Mouse (Mus musculus): ENCODE measurements around the gene Preb. TPM values are rescaled to one million over a fixed set of nuclear protein-coding genes. Genes with fewer than 3 reads are reported as not detected.

The Preb gene
- polyA plus RNA-seq, 1 experiment from 2014 or later, result 79.3 TPM

DNA sequence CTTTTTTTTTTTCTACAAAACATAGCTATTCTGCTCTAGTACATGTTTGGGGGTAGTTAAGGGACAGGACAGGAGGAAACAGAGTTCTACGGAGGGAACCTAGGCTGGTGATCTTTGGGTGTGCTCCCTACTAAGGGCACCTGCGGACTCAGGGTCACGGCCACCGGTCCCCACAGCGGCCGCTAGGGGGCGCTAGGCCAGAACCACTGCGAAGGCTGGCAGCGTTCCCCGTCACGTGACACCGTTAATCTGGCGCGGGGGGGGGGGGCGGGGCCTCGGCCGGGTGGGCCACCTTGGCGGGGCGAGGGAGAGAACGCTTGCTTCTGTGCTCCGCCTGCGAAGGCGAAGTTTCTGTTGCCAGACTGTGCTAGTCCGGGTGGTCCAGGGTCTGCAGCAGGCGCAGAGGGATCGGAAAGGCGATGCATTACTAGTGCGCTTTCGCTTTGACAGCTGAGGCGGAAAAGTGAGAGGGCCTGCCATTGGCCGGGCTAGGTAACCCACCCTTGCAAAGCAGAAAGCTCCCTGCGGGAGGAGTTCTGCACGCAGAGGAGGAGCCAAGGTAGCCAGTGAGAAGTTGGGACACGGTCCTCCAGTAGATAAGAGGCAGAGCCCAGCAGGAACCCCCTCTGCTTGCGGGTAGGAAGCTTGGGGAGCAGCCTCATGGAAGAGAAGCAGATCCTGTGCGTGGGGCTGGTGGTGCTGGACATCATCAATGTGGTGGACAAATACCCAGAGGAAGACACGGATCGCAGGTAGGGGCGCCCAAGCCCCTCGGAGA lies 38.7 kb downstream of the Preb start, which contains the start of gene Khk:
Gene Khk, plus strand, starts transcription at position 176 of the 778 bp plus-strand sequence.
- ATAC-seq, result peak; percentile 75
- Histone ChIP-seq H3K36me3 (ENCODE audit: control insufficient read depth, insufficient read depth, low read length) (no peaks in the 10 kb centered on the region), H3K4me2 (ENCODE audit: low read length) (peak within 1 kb of the TSS; percentile 80), H3K4me1 (ENCODE audit: control insufficient read depth, insufficient read depth, low read length) (peaks cover 13% of the 10 kb centered on the region; the same call in 1 of the 2 replicates), H3K27me3 (replicated peaks; ENCODE audit: control insufficient read depth, insufficient read depth, low read length) (no peaks in the 10 kb centered on the region), H3K9ac (ENCODE audit: low read length) (peak within 1 kb of the TSS; percentile 59), H3K27ac (ENCODE audit: low read depth, low read length) (peak within 1 kb of the TSS; percentile 58), H3K9me3 (replicated peaks; ENCODE audit: control insufficient read depth, low read length) (no peaks in the 10 kb centered on the region), H3K4me3 (ENCODE audit: low read depth, low read length) (peak within 1 kb of the TSS; percentile 43)
- WGBS, result 1% methylated on average over 40 of the region's 40 CpGs
- peak; percentile 90 for DNase-seq (ENCODE audit: low spot score)

DNA sequence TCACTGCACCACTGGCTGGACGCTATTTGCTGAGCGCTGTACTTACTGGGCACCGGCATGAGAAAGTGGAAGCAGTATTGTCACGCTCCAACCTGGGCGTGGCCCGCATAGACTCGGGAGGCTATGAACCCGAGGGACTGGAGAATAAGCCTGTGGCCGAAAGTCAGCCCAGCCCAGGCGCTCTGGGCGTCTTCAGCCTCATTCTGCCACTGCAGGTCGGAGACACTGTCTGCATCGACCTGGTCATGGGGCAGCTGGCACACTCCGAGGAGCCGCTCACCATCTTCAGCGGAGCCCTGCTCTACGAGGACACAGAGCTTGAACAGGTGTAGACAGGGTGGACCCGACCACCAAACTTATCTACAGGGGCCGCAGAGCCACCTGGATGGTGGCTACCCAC lies 39.5 kb downstream of the Preb start:
- H3K36me3 ChIP-seq (ENCODE audit: control insufficient read depth, insufficient read depth, low read length), result no peaks in the 10 kb centered on the region
- 63% methylated on average over 19 of the region's 19 CpGs for WGBS
- H3K4me3 ChIP-seq (ENCODE audit: low read depth, low read length), result 0 out of 2 replicates have a peak overlapping the region, but pooled peaks have one; percentile 5
- H3K4me2 ChIP-seq (ENCODE audit: low read length), result peak overlapping the region; percentile 80; the same call in 1 of the 2 replicates
- no peaks in the 10 kb centered on the region for H3K27me3 ChIP-seq (replicated peaks; ENCODE audit: control insufficient read depth, insufficient read depth, low read length)
- DNase-seq (ENCODE audit: low spot score) (no peak), ATAC-seq (no peak)
- no peak overlapping the region for H3K9ac ChIP-seq (ENCODE audit: low read length)
- H3K9me3 ChIP-seq (replicated peaks; ENCODE audit: control insufficient read depth, low read length), result no peaks in the 10 kb centered on the region
- H3K27ac ChIP-seq (ENCODE audit: low read depth, low read length), result no peak overlapping the region
- H3K4me1 ChIP-seq (ENCODE audit: control insufficient read depth, insufficient read depth, low read length), result peaks cover 15% of the 10 kb centered on the region; the same call in 1 of the 2 replicates

DNA sequence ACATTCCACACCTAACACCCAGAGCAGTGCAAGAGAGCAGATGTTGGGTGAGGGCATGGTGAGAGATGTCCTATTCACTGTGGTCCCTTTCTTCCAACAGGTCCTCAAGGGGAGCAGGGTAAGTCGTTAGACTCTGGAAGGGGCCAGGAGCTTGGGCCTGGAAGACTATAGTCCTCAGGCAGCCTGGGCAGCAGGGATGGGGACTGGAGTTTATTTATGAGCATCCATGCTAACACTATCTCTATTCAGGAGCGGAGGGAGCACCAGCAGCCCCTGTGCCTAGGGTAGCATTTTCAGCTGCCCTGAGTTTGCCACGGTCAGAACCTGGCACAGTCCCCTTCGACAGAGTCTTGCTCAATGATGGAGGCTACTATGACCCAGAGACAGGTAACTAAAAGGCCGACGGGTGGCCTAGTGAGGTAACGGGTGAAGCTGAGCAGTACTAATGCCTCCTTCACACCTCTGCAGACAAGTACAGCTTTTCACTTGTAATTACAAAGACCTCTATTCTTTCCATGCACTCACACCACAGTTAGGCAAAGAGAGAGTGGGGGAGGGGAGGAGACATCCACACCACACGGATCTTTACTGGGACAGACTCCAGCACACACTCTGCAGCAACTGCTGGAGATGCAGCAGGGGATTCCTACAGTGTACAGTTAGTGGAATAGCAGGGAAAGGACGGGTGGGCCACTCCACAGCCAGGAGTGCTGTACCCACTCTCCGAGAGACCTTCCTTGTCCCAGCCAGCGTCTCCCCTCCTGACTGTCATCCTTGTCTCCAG lies 40.1 kb downstream of the Preb start:
- no peaks in the 10 kb centered on the region for H3K9me3 ChIP-seq (replicated peaks; ENCODE audit: control insufficient read depth, low read length)
- no peak overlapping the region for H3K4me2 ChIP-seq (ENCODE audit: low read length)
- H3K4me1 ChIP-seq (ENCODE audit: control insufficient read depth, insufficient read depth, low read length), result peaks cover 15% of the 10 kb centered on the region; the same call in 1 of the 2 replicates
- no peaks in the 10 kb centered on the region for H3K27me3 ChIP-seq (replicated peaks; ENCODE audit: control insufficient read depth, insufficient read depth, low read length)
- no peak overlapping the region for H3K4me3 ChIP-seq (ENCODE audit: low read depth, low read length)
- H3K27ac ChIP-seq (ENCODE audit: low read depth, low read length), result no peak overlapping the region
- WGBS, result 52% methylated on average over 11 of the region's 11 CpGs
- H3K9ac ChIP-seq (ENCODE audit: low read length), result no peak overlapping the region
- ATAC-seq (no peak), DNase-seq (ENCODE audit: low spot score) (no peak)
- no peaks in the 10 kb centered on the region for H3K36me3 ChIP-seq (ENCODE audit: control insufficient read depth, insufficient read depth, low read length)

DNA sequence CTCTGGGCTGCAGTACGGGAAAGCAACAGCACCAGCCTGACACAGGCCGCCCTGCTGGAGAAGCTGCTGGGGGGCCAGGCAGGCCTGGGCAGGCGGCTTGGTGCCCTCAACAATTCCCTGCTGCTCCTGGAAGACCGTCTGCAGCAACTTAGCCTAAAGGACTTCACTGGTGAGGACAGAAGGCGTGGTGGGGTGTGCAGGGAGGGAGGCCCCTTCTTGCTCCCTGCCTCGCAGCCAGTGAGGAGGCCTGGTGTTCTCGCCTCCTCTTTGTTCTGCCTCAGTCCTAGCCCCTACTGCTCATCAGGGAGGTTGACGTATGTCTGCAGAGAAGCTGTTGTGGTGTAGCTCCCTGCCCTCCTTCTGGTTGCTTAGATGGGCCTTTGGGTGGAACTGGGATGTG lies 41.5 kb downstream of the Preb start:
- ATAC-seq (no peak), DNase-seq (ENCODE audit: low spot score) (no peak)
- Histone ChIP-seq H3K9ac (ENCODE audit: low read length) (no peak overlapping the region), H3K9me3 (replicated peaks; ENCODE audit: control insufficient read depth, low read length) (no peaks in the 10 kb centered on the region), H3K4me2 (ENCODE audit: low read length) (no peak overlapping the region), H3K4me3 (ENCODE audit: low read depth, low read length) (no peak overlapping the region), H3K27ac (ENCODE audit: low read depth, low read length) (no peak overlapping the region), H3K27me3 (replicated peaks; ENCODE audit: control insufficient read depth, insufficient read depth, low read length) (no peaks in the 10 kb centered on the region), H3K36me3 (ENCODE audit: control insufficient read depth, insufficient read depth, low read length) (no peaks in the 10 kb centered on the region), H3K4me1 (ENCODE audit: control insufficient read depth, insufficient read depth, low read length) (peaks cover 15% of the 10 kb centered on the region; the same call in 1 of the 2 replicates)
- 80% methylated on average over 8 of the region's 8 CpGs for WGBS

DNA sequence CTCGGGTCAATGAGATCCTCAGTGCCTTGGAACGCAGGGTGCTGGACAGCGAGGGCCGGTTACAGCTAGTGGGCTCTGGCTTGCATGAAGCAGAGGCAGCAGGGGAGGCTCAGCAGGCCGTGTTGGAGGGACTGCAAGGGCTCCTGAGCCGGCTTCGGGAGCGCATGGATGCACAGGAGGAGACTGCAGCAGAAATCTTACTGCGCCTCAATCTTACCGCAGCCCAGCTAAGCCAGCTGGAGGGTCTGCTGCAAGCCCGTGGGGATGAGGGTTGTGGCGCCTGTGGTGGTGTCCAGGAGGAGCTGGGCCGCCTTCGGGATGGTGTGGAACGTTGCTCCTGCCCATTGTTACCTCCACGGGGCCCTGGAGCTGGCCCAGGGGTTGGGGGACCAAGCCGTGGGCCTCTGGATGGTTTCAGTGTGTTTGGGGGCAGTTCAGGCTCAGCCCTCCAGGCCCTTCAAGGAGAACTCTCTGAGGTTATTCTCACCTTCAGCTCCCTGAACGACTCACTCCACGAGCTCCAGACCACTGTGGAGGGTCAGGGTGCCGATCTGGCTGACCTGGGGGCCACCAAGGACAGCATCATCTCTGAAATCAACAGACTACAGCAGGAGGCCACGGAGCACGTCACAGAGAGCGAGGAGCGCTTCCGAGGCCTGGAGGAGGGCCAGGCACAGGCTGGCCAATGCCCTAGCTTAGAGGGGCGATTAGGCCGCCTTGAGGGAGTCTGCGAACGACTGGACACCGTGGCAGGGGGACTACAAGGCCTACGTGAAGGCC lies 42.1 kb downstream of the Preb start:
- Histone ChIP-seq H3K27me3 (replicated peaks; ENCODE audit: control insufficient read depth, insufficient read depth, low read length) (no peaks in the 10 kb centered on the region), H3K36me3 (ENCODE audit: control insufficient read depth, insufficient read depth, low read length) (no peaks in the 10 kb centered on the region), H3K4me3 (ENCODE audit: low read depth, low read length) (no peak overlapping the region), H3K4me2 (ENCODE audit: low read length) (no peak overlapping the region), H3K4me1 (ENCODE audit: control insufficient read depth, insufficient read depth, low read length) (peaks cover 16% of the 10 kb centered on the region), H3K27ac (ENCODE audit: low read depth, low read length) (no peak overlapping the region), H3K9me3 (replicated peaks; ENCODE audit: control insufficient read depth, low read length) (no peaks in the 10 kb centered on the region), H3K9ac (ENCODE audit: low read length) (peak overlapping the region; percentile 8; the same call in 1 of the 2 replicates)
- DNase-seq (ENCODE audit: low spot score), result no peak
- 84% methylated on average over 31 of the region's 31 CpGs for WGBS
- ATAC-seq, result no peak

DNA sequence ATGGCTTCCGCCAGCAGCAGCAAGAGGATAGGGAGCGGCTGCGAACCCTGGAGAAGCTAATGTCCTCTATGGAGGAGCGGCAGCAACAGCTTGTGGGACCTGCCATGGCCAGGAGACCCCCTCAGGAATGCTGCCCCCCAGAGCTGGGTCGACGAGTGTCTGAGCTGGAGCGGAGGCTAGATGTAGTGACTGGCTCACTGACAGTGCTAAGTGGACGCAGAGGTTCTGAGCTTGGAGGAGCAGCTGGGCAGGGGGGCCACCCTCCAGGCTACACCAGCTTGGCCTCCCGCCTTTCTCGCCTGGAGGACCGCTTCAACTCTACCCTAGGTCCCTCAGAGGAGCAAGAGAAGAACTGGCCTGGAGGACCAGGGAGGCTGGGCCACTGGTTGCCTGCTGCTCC lies 42.8 kb downstream of the Preb start:
- Histone ChIP-seq H3K36me3 (ENCODE audit: control insufficient read depth, insufficient read depth, low read length) (no peaks in the 10 kb centered on the region), H3K4me3 (ENCODE audit: low read depth, low read length) (no peak overlapping the region), H3K27ac (ENCODE audit: low read depth, low read length) (no peak overlapping the region), H3K9me3 (replicated peaks; ENCODE audit: control insufficient read depth, low read length) (no peaks in the 10 kb centered on the region), H3K4me1 (ENCODE audit: control insufficient read depth, insufficient read depth, low read length) (peaks cover 23% of the 10 kb centered on the region), H3K4me2 (ENCODE audit: low read length) (no peak overlapping the region), H3K27me3 (replicated peaks; ENCODE audit: control insufficient read depth, insufficient read depth, low read length) (no peaks in the 10 kb centered on the region), H3K9ac (ENCODE audit: low read length) (no peak overlapping the region)
- no peak for DNase-seq (ENCODE audit: low spot score)
- WGBS, result 89% methylated on average over 11 of the region's 11 CpGs
- ATAC-seq, result no peak

DNA sequence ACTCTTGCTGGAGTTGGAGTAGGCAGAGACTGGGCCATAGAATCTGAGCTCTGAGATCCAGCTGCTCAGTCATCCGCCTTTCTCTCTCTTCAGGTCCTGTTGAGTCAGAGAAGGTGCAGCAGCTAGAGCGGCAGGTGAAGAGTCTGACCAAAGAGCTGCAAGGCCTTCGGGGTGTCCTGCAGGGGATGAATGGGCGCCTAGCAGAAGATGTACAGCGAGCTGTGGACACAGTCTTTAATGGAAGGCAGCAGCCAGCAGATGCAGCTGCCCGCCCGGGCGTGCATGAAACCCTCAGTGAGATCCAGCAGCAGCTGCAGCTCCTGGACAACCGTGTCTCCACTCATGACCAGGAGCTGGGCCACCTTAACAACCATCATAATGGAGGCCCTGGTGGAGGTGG lies 43.3 kb downstream of the Preb start:
- Histone ChIP-seq H3K4me3 (ENCODE audit: low read depth, low read length) (no peak overlapping the region), H3K4me2 (ENCODE audit: low read length) (no peak overlapping the region), H3K9ac (ENCODE audit: low read length) (no peak overlapping the region), H3K27me3 (replicated peaks; ENCODE audit: control insufficient read depth, insufficient read depth, low read length) (no peaks in the 10 kb centered on the region), H3K9me3 (replicated peaks; ENCODE audit: control insufficient read depth, low read length) (no peaks in the 10 kb centered on the region), H3K4me1 (ENCODE audit: control insufficient read depth, insufficient read depth, low read length) (peaks cover 20% of the 10 kb centered on the region), H3K36me3 (ENCODE audit: control insufficient read depth, insufficient read depth, low read length) (no peaks in the 10 kb centered on the region), H3K27ac (ENCODE audit: low read depth, low read length) (no peak overlapping the region; the same call in 1 of the 2 replicates)
- ATAC-seq (no peak), DNase-seq (ENCODE audit: low spot score) (no peak)
- 92% methylated on average over 9 of the region's 9 CpGs for WGBS

DNA sequence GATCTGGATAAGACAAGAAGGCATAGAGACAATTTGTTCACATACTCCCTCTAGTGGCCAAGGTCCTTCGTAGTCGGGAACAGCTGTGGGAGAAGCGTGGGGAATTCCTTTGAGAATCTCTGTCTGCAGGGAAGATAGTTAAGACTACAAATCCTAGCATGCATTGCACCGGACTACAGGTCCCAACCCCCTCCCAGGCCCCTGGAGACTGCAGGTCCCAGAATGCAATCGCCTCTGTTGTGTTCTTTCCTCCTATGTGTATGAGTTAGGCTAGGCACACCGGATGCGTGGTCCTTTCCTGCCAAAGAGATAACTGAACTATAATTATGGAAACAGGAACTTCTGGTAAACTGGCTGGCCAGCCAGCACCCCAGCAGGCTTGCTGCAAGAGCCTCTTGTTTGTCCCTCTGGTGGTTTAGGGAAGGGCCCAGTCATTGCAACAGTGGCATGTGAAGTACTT lies 44.2 kb downstream of the Preb start:
- WGBS, result under 1% methylated on average over 7 of the region's 7 CpGs
- ATAC-seq (peak; percentile 92), DNase-seq (ENCODE audit: low spot score) (peak; percentile 99)
- peaks cover 17% of the 10 kb centered on the region for H3K4me1 ChIP-seq (ENCODE audit: control insufficient read depth, insufficient read depth, low read length)
- no peak overlapping the region for H3K4me3 ChIP-seq (ENCODE audit: low read depth, low read length)
- H3K9ac ChIP-seq (ENCODE audit: low read length), result no peak overlapping the region
- no peaks in the 10 kb centered on the region for H3K27me3 ChIP-seq (replicated peaks; ENCODE audit: control insufficient read depth, insufficient read depth, low read length)
- H3K9me3 ChIP-seq (replicated peaks; ENCODE audit: control insufficient read depth, low read length), result no peaks in the 10 kb centered on the region
- no peaks in the 10 kb centered on the region for H3K36me3 ChIP-seq (ENCODE audit: control insufficient read depth, insufficient read depth, low read length)
- H3K27ac ChIP-seq (ENCODE audit: low read depth, low read length), result 0 out of 2 replicates have a peak overlapping the region, but pooled peaks have one; percentile 11
- H3K4me2 ChIP-seq (ENCODE audit: low read length), result peak overlapping the region; percentile 31; the same call in 1 of the 2 replicates
